Mouse (Mus musculus) bone marrow, adult 2 months (tissue): ENCODE data around the gene Hist1h4i. TPM values are rescaled to one million over a fixed set of nuclear protein-coding genes. Genes with fewer than 3 reads are reported as not detected.

Source experiments
- H3K27ac ChIP-seq: fragments of 200-500 bp; 2 replicates; pipeline ENCODE4 v1.5.1; 2012; ENCODE audit warnings: low read depth, mild to moderate bottlenecking, control low read depth, inconsistent platforms, low read length; ENCODE audit not compliant: control insufficient read depth, poor library complexity, insufficient read depth
- H3K4me1 ChIP-seq: fragments of 200-500 bp; 2 replicates; pipeline ENCODE4 v1.6.1; 2011; ENCODE audit warnings: low read length; ENCODE audit not compliant: control insufficient read depth, insufficient read depth
- H3K4me3 ChIP-seq: fragments of 200-500 bp; replicated peaks from 2 replicates; pipeline ENCODE3; 2011; ENCODE audit warnings: mild to moderate bottlenecking, low read depth, low read length, control low read depth; ENCODE audit not compliant: control insufficient read depth
- CTCF ChIP-seq: fragments of 200-500 bp; IDR thresholded peaks from 2 replicates; pipeline ENCODE4 v1.5.1; 2011; ENCODE audit warnings: low read length, control low read depth; ENCODE audit not compliant: control insufficient read depth, insufficient read depth
- POLR2A ChIP-seq: fragments of 200-500 bp; IDR thresholded peaks from 2 replicates; pipeline ENCODE4 v1.6.1; 2011; ENCODE audit warnings: low read depth, mild to moderate bottlenecking, control low read depth, low read length, borderline replicate concordance; ENCODE audit not compliant: control insufficient read depth
- WGBS: fragments of 180-500 bp; shearing (Covaris S2); methylation state at CpG from one replicate; pipeline ENCODE4 v1.1.7; 2018; 5-methylcytosine and 5-hydroxymethylcytosine counted together
- polyA plus RNA-seq: library from polyadenylated mRNA; stranded (reverse); fragments of >200 nt; gene quantifications from 2 replicates; pipeline ENCODE4 v1.2.4, GENCODE M21; 2011; ENCODE audit warnings: low replicate concordance; ENCODE audit not compliant: missing spikeins, insufficient read depth, insufficient read length

Gene Hist1h4i
- polyA plus RNA-seq, 1 experiment = 216 TPM

- WGBS = under 1% methylated on average over 8 of the region's 8 CpGs
- H3K4me3 ChIP-seq = peak overlapping the region; percentile 61
- H3K27ac ChIP-seq = no peak overlapping the region
- no peaks in the 10 kb centered on the region for H3K4me1 ChIP-seq
- no peak for TF ChIP-seq CTCF
- TF ChIP-seq POLR2A = no peak
These were observed 20.2 kb downstream of the Hist1h4i start for GRCm38 (mm10) chr13:22020901-22021339.

GRCm38 (mm10) chr13:22019934-22020835 is 21.0 kb downstream of the Hist1h4i start:
- 1% methylated on average over 44 of the region's 44 CpGs for WGBS
- Histone ChIP-seq H3K4me1 (no peaks in the 10 kb centered on the region), H3K27ac (no peak overlapping the region), H3K4me3 (peak overlapping the region; percentile 61)
- no peak for TF ChIP-seq CTCF
- no peak; the same call in 1 of the 2 replicates for TF ChIP-seq POLR2A

- Histone ChIP-seq H3K4me3 (no peak overlapping the region), H3K4me1 (no peaks in the 10 kb centered on the region; the same call in 1 of the 2 replicates), H3K27ac (no peak overlapping the region)
- WGBS = 18% methylated on average over 27 of the region's 27 CpGs
- no peak for TF ChIP-seq CTCF
- TF ChIP-seq POLR2A = no peak
These were observed 25.4 kb downstream of the Hist1h4i start for GRCm38 (mm10) chr13:22015479-22016450.

- H3K4me1 ChIP-seq = no peaks in the 10 kb centered on the region; the same call in 1 of the 2 replicates
- TF ChIP-seq POLR2A = no peak
- no peak for TF ChIP-seq CTCF
- WGBS = 19% methylated on average over 17 of the region's 17 CpGs
- no peak overlapping the region for H3K27ac ChIP-seq
- H3K4me3 ChIP-seq = no peak overlapping the region
These were observed 26.7 kb downstream of the Hist1h4i start for GRCm38 (mm10) chr13:22014411-22014845.

DNA sequence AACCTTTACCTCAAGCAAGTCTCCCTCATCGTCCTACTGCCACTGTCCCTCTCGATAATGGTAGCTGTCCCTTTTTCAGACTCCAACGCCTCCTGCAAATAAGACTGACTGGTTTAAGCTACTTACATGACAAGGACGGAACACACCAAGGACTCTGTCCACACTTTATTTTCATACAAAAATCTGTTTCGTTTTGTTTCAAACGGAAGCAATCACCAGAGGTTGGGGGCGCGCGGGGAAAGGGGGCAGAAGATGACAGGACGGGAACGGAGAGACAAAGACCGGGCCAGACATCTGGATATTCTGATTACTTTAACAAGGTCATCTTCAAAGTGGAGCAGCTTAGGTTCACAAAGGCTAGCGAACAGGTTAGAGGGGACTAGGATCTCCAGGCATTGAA is 27.4 kb downstream of the Hist1h4i start:
- no peak for TF ChIP-seq POLR2A
- no peak for TF ChIP-seq CTCF
- Histone ChIP-seq H3K4me3 (no peak overlapping the region), H3K4me1 (no peaks in the 10 kb centered on the region; the same call in 1 of the 2 replicates), H3K27ac (no peak overlapping the region)
- WGBS = 21% methylated on average over 13 of the region's 13 CpGs

GRCm38 (mm10) chr13:22009642-22010041 is 31.5 kb downstream of the Hist1h4i start, which contains the start of gene Prss16:
Prss16 (minus strand) TSS chr13:22009742.
- WGBS = 8% methylated on average over 7 of the region's 7 CpGs
- peaks cover 2% of the 10 kb centered on the region; the same call in 1 of the 2 replicates for H3K4me1 ChIP-seq
- H3K4me3 ChIP-seq = no peak within 1 kb of the TSS
- no peak for TF ChIP-seq POLR2A
- TF ChIP-seq CTCF = no peak
- H3K27ac ChIP-seq = no peak within 1 kb of the TSS

- WGBS = 87% methylated on average over 3 of the region's 3 CpGs
- H3K4me3 ChIP-seq = no peak overlapping the region
- H3K27ac ChIP-seq = no peak overlapping the region
- H3K4me1 ChIP-seq = peaks cover 2% of the 10 kb centered on the region; the same call in 1 of the 2 replicates
- TF ChIP-seq POLR2A = no peak
- no peak for TF ChIP-seq CTCF
These were observed 32.5 kb downstream of the Hist1h4i start for GRCm38 (mm10) chr13:22008707-22009106.

- WGBS = 72% methylated on average over 7 of the region's 7 CpGs
- TF ChIP-seq POLR2A (no peak), CTCF (no peak)
- Histone ChIP-seq H3K27ac (no peak overlapping the region), H3K4me1 (peaks cover 4% of the 10 kb centered on the region; the same call in 1 of the 2 replicates), H3K4me3 (no peak overlapping the region)
These were observed 33.3 kb downstream of the Hist1h4i start for GRCm38 (mm10) chr13:22007872-22008271.
